Mouse (Mus musculus) brain, embryonic 14.5 days (tissue): ENCODE results near the gene Hsf5. TPM values are rescaled to one million over a fixed set of nuclear protein-coding genes. Genes with fewer than 3 reads are reported as not detected.

Source experiments
- DNase-seq: peaks from one replicate; pipeline ENCODE4 v3.0.0-alpha.2; 2011; ENCODE audit warnings: low read depth
- CTCF ChIP-seq: fragments of 200-500 bp; IDR thresholded peaks from 2 replicates; pipeline ENCODE4 v1.5.1; 2012; ENCODE audit warnings: inconsistent platforms, mild to moderate bottlenecking, moderate library complexity, borderline replicate concordance; ENCODE audit not compliant: insufficient read depth, insufficient read length; ENCODE audit errors: extremely low read depth
- POLR2A ChIP-seq: fragments of 200-500 bp; IDR thresholded peaks from 2 replicates; pipeline ENCODE4 v1.6.1; 2012; ENCODE audit warnings: mild to moderate bottlenecking, inconsistent platforms, borderline replicate concordance; ENCODE audit not compliant: poor library complexity, insufficient read depth, insufficient read length, severe bottlenecking; ENCODE audit errors: extremely low read depth
- polyA plus RNA-seq: library from polyadenylated mRNA; depleted of rRNA; stranded (reverse); fragments of >200 nt; gene quantifications from 2 replicates; pipeline ENCODE4 v1.2.3, GENCODE M21; 2012

The Hsf5 gene
- polyA plus RNA-seq, 1 experiment: 0.23 TPM

GRCm38 (mm10) chr11:87615551-87615950 is 1.4 kb upstream of the Hsf5 start:
- no peak for DNase-seq
- no peak for TF ChIP-seq CTCF
- TF ChIP-seq POLR2A: no peak

- TF ChIP-seq POLR2A (no peak), CTCF (no peak)
- no peak for DNase-seq
Measured at GRCm38 (mm10) chr11:87615952-87616351, 1.0 kb upstream of the Hsf5 start.

GRCm38 (mm10) chr11:87617606-87618005 is 642 bp downstream of the Hsf5 start:
- peak; percentile 7 for DNase-seq
- TF ChIP-seq POLR2A (no peak), CTCF (no peak)

- TF ChIP-seq CTCF (no peak), POLR2A (no peak)
Measured at GRCm38 (mm10) chr11:87623160-87623559, 6.2 kb downstream of the Hsf5 start.

GRCm38 (mm10) chr11:87629859-87630258 is 12.9 kb downstream of the Hsf5 start:
- TF ChIP-seq POLR2A: no peak
- peak; percentile 74 for TF ChIP-seq CTCF
- peak; percentile 57 for DNase-seq

More at GRCm38 (mm10) chr11:87623160-87623559, 6.2 kb downstream of the Hsf5 start:
- no peak for DNase-seq

- TF ChIP-seq CTCF: no peak
- no peak for TF ChIP-seq POLR2A
- no peak for DNase-seq
Measured at GRCm38 (mm10) chr11:87638793-87639192, 21.8 kb downstream of the Hsf5 start.

- DNase-seq: peak; percentile 58
- TF ChIP-seq POLR2A (0 out of 2 replicates have a peak, but pooled peaks have one; percentile 22), CTCF (no peak)
Measured at GRCm38 (mm10) chr11:87639206-87639605, 22.2 kb downstream of the Hsf5 start.

- TF ChIP-seq CTCF (no peak), POLR2A (no peak)
- DNase-seq: no peak
Measured at GRCm38 (mm10) chr11:87642865-87643264, 25.9 kb downstream of the Hsf5 start.

- TF ChIP-seq POLR2A: no peak
- no peak for TF ChIP-seq CTCF
- DNase-seq: no peak
Measured at GRCm38 (mm10) chr11:87654693-87655092, 37.7 kb downstream of the Hsf5 start.

GRCm38 (mm10) chr11:87659216-87659615 is 42.3 kb downstream of the Hsf5 start:
- DNase-seq: no peak
- no peak for TF ChIP-seq POLR2A
- no peak for TF ChIP-seq CTCF

GRCm38 (mm10) chr11:87662407-87662806 is 45.4 kb downstream of the Hsf5 start, which contains the start of gene Rnf43:
Gene Rnf43, plus strand, starts transcription at chr11:87662722.
- no peak for TF ChIP-seq POLR2A
- peak; percentile 80 for TF ChIP-seq CTCF
- peak; percentile 89 for DNase-seq

GRCm38 (mm10) chr11:87662822-87663221 is 45.9 kb downstream of the Hsf5 start:
- DNase-seq: no peak
- no peak for TF ChIP-seq CTCF
- TF ChIP-seq POLR2A: no peak

GRCm38 (mm10) chr11:87663948-87664347 is 47.0 kb downstream of the Hsf5 start:
- TF ChIP-seq POLR2A (no peak), CTCF (no peak)
- DNase-seq: no peak

GRCm38 (mm10) chr11:87664521-87664920 is 47.6 kb downstream of the Hsf5 start:
- TF ChIP-seq CTCF: no peak
- no peak for TF ChIP-seq POLR2A
- no peak for DNase-seq
